Mouse (Mus musculus) testis, adult 2 months (tissue): Measurements from ENCODE around the gene Sik2. TPM values are rescaled to one million over a fixed set of nuclear protein-coding genes. Genes with fewer than 3 reads are reported as not detected.

Experiments
- H3K27ac ChIP-seq: fragments of 200-500 bp; 2 replicates; pipeline ENCODE4 v1.5.1; 2012; ENCODE audit warnings: low read depth, low read length; ENCODE audit not compliant: control insufficient read depth, insufficient read depth
- H3K27me3 ChIP-seq: fragments of 200-500 bp; 2 replicates; pipeline ENCODE4 v1.6.1; 2012; ENCODE audit warnings: mild to moderate bottlenecking, low read length, moderate library complexity; ENCODE audit not compliant: control insufficient read depth, insufficient read depth
- H3K36me3 ChIP-seq: fragments of 200-500 bp; 2 replicates; pipeline ENCODE4 v1.6.1; 2012; ENCODE audit warnings: mild to moderate bottlenecking, low read length; ENCODE audit not compliant: control insufficient read depth, insufficient read depth
- H3K4me1 ChIP-seq: fragments of 200-500 bp; 2 replicates; pipeline ENCODE4 v1.6.1; 2012; ENCODE audit warnings: low read length; ENCODE audit not compliant: control insufficient read depth, insufficient read depth
- H3K4me3 ChIP-seq: fragments of 200-500 bp; 2 replicates; pipeline ENCODE4 v1.5.1; 2012; ENCODE audit warnings: low read depth, mild to moderate bottlenecking, low read length, moderate library complexity, mixed read lengths; ENCODE audit not compliant: control insufficient read depth
- CTCF ChIP-seq: fragments of 200-500 bp; IDR thresholded peaks from 2 replicates; pipeline ENCODE4 v1.5.1; 2012; ENCODE audit warnings: low read depth, mild to moderate bottlenecking, inconsistent platforms, low read length, moderate library complexity; ENCODE audit not compliant: control insufficient read depth, insufficient read depth, insufficient replicate concordance
- POLR2A ChIP-seq: fragments of 200-500 bp; IDR thresholded peaks from 2 replicates; pipeline ENCODE4 v1.6.1; 2012; ENCODE audit warnings: low read depth, mild to moderate bottlenecking, inconsistent platforms, low read length, moderate library complexity; ENCODE audit not compliant: control insufficient read depth
- polyA plus RNA-seq: library from polyadenylated mRNA; depleted of rRNA; stranded (reverse); fragments of >200 nt; gene quantifications from 2 replicates; pipeline ENCODE4 v1.2.3, GENCODE M21; 2012

The Sik2 gene
- polyA plus RNA-seq, 1 experiment, result 25.7 TPM

GRCm38 (mm10) chr9:50925801-50926200 lies 83.1 kb downstream of the Sik2 start:
- H3K27me3 ChIP-seq, result no peaks in the 10 kb centered on the region
- no peak overlapping the region for H3K4me3 ChIP-seq
- TF ChIP-seq POLR2A (no peak), CTCF (no peak)
- H3K4me1 ChIP-seq, result no peaks in the 10 kb centered on the region
- H3K27ac ChIP-seq, result no peak overlapping the region
- H3K36me3 ChIP-seq, result no peaks in the 10 kb centered on the region

- Histone ChIP-seq H3K27ac (no peak overlapping the region), H3K27me3 (no peaks in the 10 kb centered on the region), H3K36me3 (no peaks in the 10 kb centered on the region), H3K4me1 (no peaks in the 10 kb centered on the region), H3K4me3 (no peak overlapping the region)
- TF ChIP-seq POLR2A (no peak), CTCF (no peak)
These were observed 84.4 kb downstream of the Sik2 start for GRCm38 (mm10) chr9:50924454-50924853.

- Histone ChIP-seq H3K27ac (no peak overlapping the region), H3K4me1 (no peaks in the 10 kb centered on the region), H3K36me3 (no peaks in the 10 kb centered on the region), H3K27me3 (no peaks in the 10 kb centered on the region), H3K4me3 (no peak overlapping the region)
- TF ChIP-seq CTCF, result no peak
- no peak for TF ChIP-seq POLR2A
These were observed 86.3 kb downstream of the Sik2 start for GRCm38 (mm10) chr9:50922363-50923153.

GRCm38 (mm10) chr9:50920933-50921895 lies 87.7 kb downstream of the Sik2 start:
- Histone ChIP-seq H3K36me3 (no peaks in the 10 kb centered on the region), H3K27ac (no peak overlapping the region), H3K4me1 (no peaks in the 10 kb centered on the region), H3K4me3 (no peak overlapping the region), H3K27me3 (no peaks in the 10 kb centered on the region)
- no peak for TF ChIP-seq CTCF
- no peak for TF ChIP-seq POLR2A

- Histone ChIP-seq H3K36me3 (no peaks in the 10 kb centered on the region; the same call in 1 of the 2 replicates), H3K27me3 (no peaks in the 10 kb centered on the region), H3K4me1 (no peaks in the 10 kb centered on the region), H3K27ac (no peak overlapping the region), H3K4me3 (no peak overlapping the region)
- TF ChIP-seq POLR2A (no peak), CTCF (no peak)
These were observed 89.3 kb downstream of the Sik2 start for GRCm38 (mm10) chr9:50919554-50919953.

- Histone ChIP-seq H3K4me3 (no peak overlapping the region), H3K27me3 (no peaks in the 10 kb centered on the region), H3K27ac (no peak overlapping the region), H3K36me3 (no peaks in the 10 kb centered on the region; the same call in 1 of the 2 replicates), H3K4me1 (no peaks in the 10 kb centered on the region)
- no peak for TF ChIP-seq CTCF
- no peak for TF ChIP-seq POLR2A
These were observed 90.7 kb downstream of the Sik2 start for GRCm38 (mm10) chr9:50918131-50918530.
